Mouse (Mus musculus): ENCODE results near the gene Lrrtm4. TPM values are rescaled to one million over a fixed set of nuclear protein-coding genes. Genes with fewer than 3 reads are reported as not detected.

Gene Lrrtm4
- total RNA-seq (2021), result 3.7 and 3.9 TPM in 2 replicates
- long read RNA-seq, experiment 1, full-length matches to known transcripts, result 2 of 2 reads
- long read RNA-seq, experiment 1, partial matches to known transcripts, result 0 of 2 reads
- long read RNA-seq, experiment 1, other reads (novel, unspliced or antisense), result 0 of 2 reads
- long read RNA-seq, experiment 2, full-length matches to known transcripts, result 4 of 5 reads
- long read RNA-seq, experiment 2, partial matches to known transcripts, result 1 of 5 reads
- long read RNA-seq, experiment 2, other reads (novel, unspliced or antisense), result 0 of 5 reads

DNA sequence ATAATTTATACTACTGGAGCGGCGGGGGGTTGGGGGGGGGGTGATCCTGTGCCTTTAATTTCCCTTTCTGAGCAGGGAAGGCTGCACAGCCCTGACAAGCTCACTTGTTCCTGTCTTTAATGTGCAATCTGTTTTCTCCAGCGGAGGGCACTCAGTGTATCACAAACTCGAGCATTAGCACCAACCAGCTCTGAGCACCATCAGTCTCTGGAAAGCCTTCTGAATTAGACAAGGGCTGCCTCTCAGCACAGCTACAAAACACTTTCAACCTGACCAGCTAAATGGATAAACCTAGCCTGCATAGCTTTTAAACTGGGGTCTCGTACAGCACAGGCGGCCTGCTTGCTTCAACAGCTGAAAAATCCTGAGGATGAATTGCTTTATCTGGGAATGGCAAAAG lies at the start of gene Lrrtm4:
TSS of gene Lrrtm4 (plus strand) at position 113 of the 400 bp plus-strand sequence.
- DNase-seq, result peak; percentile 16

DNA sequence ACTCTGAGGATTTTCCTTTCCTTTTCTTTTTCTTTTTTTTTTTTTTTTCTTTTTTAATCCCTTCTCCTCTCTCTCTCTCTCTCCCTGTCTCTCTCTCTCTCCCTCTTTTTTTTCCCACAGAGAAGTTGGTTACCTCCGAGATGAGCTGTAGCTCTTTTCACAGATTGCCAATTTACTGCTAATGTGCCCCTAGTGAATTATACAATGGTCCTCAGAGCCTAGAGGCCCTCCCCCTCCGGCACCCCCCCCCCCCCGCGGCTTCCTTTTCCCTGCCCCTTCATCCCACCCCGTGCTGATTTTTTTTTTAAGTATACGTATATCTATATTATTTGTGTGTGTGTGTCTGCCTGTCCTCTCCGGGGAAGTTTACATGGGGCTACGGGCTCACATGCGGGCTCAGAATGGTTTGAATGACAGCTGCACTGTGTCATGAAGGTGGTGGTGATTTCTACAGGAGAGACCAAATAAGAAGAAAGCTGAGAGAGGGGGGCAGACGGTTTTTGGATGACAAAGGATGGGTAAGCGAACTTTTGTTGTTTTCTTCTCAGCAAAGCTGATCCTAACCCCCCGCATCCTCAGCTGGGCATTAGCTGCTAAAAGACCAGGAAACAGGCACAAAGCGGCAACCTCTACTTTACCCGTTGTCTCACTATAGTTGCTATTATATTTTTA lies 648 bp downstream of the Lrrtm4 start:
- DNase-seq, result no peak

GRCm38 (mm10) chr6:80019861-80020230 lies 1.2 kb downstream of the Lrrtm4 start:
- no peak for DNase-seq

GRCm38 (mm10) chr6:80056849-80057248 lies 38.2 kb downstream of the Lrrtm4 start:
- no peak for DNase-seq

GRCm38 (mm10) chr6:80078001-80078400 lies 59.3 kb downstream of the Lrrtm4 start:
- DNase-seq, result no peak

DNA sequence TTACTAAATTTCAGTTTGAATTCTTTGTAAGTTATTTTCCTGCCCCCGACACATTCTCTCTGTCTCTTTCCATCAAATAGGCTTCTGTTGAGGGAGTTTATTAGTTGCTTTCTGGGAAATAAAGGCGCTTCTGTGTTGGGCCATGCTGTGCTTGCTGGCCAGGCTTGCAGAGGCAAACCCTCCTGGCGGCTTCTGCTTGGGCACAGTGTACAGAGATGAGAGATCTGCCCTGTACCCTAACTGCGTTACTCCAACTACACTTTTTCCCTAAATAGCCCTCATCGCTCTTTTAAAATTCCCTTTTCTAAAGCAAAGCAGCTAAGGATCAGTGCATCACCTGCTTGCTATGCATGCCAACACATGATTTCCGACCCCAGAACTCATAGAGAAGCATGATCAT lies 60.6 kb downstream of the Lrrtm4 start:
- DNase-seq, result no peak

DNA sequence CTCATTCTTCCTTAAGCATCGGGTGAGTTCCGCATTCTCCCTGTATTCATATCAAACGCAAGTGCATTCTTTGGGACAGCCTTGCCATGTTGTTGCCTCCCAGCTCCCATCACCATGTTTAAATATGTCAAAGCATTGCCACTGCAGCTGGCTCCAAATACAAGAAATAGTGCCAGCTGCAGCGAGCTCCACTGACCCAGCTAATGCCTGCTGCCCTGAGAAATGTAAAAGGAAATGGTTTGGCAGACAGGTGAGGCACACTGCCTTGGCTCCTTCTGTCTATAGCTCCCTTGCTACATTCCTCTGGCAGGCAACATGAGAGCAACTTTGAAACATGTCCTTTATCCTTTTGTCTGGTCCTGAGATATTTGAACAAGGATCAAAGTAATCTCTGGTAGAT lies 76.2 kb downstream of the Lrrtm4 start:
- DNase-seq, result no peak

DNA sequence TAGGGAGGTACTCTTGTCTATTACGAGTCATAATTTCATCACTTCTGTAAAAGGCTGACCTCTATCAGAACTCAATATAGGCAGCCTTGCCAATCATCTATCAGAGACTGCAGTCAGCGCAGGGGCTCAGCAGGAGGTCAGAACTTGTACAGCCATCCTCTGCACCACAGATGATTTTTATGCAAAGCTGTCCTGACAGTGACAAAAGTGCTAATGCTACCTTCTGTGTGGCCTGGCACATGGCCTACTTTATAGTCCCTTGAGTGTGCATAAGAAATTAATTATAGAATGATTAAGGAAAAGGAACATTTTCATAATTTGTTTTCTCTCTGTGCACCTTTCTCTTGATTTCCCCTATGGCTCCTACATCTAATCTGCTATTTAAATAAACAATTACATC lies 86.7 kb downstream of the Lrrtm4 start:
- DNase-seq, result no peak

DNA sequence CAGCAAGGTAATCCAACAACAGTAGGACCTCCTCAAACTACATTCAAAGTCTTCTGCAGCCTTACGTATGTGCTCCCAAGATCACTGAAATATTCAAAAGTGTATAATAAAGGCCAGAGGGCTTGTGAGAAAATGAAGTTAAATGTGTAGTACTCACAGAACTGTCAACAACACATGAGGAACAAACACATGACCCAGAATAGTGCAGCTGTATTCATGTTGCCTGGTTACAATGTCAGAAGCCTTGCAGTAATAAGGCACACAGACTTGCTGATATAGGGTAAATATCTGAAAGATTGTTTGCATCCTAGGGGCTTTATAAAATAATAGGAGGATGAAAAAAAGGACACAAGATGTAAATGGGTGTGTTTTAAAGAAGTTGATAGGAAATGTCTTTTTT lies 87.2 kb downstream of the Lrrtm4 start:
- DNase-seq, result no peak

GRCm38 (mm10) chr6:80126419-80126818 lies 107.7 kb downstream of the Lrrtm4 start:
- DNase-seq, result no peak

DNA sequence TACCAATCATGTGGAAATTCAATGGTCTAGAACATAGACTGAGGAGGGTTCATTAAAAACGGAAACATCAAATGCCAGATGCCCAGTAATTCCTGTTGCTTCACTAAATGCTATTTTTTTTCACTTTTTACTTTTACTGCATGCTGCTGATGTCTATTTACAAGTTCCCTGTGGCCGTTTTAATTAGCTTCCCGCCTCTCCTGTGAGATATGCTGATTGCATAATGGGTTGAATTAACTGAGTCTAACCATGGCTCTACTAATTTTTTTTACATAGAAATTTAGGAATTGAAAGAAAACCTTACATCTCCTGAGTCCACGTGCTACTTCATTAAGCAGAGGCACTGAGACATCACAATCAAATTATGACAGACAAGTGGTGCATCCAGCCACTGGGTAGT lies 143.9 kb downstream of the Lrrtm4 start:
- DNase-seq, result no peak

DNA sequence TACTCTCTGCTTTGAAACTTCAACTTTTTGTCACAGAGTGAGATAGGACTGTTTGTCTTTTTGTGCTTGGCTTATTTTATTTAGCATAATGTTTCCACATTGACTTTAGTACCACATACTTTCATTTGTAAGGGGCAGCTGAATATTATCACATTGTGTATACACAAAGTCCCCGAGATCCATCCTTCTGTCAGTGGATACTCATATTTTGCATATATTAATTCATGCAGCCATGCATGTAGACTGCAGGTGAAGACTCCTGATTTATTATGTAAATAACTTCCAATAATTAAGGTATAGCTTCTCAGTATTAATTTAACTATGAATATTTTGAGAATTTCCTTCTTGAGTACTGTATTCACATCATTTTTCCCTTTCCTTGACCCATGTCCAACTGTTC lies 163.2 kb downstream of the Lrrtm4 start:
- no peak for DNase-seq

GRCm38 (mm10) chr6:80182353-80182752 lies 163.7 kb downstream of the Lrrtm4 start:
- DNase-seq, result no peak

GRCm38 (mm10) chr6:80185489-80186113 lies 166.9 kb downstream of the Lrrtm4 start:
- DNase-seq, result no peak

GRCm38 (mm10) chr6:80186791-80187190 lies 168.1 kb downstream of the Lrrtm4 start:
- DNase-seq, result no peak

- no peak for DNase-seq
Measured at GRCm38 (mm10) chr6:80209476-80209875, 190.8 kb downstream of the Lrrtm4 start.

DNA sequence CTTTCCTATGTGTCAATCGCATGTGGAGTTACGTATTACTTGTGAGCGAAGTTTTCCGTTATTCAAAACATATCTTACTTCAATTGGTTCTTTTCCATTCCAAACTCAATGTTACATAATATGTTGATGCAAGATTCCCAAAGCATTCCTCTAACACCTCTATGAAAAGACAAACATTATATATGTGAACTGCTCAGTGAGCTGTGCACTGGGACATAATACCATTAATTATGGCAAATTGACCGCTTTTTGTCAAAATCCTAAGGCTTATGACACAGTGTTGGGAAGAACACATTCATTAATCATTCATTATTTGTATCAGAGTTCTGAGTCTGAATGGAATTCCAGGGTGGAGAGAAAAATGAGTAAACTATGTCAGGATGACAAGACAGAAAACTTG lies 191.6 kb downstream of the Lrrtm4 start:
- DNase-seq, result no peak

DNA sequence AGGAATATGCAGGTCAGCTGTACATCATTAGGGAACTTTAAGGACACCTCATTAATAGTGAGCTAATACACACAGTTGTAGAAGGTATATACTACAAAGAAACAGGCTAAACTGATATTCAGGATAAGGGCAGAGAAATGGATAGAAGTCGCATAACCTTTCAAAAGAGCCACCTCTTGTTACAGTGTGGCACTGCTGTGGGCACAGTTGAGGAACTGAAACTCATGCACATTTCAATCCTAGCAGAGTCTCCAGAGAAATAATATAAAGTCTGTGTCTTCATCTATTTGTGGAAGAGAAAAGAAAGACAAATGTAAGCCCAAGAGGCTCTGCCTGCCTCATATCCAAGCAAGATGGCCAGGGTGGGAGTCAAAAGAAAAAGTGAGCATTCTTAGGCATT lies 242.9 kb downstream of the Lrrtm4 start:
- no peak for DNase-seq

DNA sequence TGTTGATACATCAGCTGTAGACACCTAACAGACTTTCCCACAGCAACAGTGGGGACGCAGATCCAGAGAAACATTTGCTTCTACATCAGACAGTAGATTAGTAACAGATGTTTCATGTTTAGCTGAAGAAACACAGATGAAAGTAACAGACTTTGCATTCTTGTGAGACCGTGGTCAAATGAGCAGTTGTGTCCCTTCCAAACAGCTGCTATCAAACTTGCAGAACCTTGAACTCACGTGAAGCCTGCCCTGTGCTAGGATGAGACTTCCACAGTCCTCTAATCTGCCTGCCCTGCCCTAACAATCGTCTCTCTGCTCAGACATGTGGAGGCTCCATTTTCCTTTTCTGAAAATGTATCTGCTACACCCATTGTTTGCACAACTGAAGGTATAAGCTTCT lies 245.3 kb downstream of the Lrrtm4 start:
- no peak for DNase-seq

GRCm38 (mm10) chr6:80264584-80264983 lies 245.9 kb downstream of the Lrrtm4 start:
- DNase-seq, result no peak

DNA sequence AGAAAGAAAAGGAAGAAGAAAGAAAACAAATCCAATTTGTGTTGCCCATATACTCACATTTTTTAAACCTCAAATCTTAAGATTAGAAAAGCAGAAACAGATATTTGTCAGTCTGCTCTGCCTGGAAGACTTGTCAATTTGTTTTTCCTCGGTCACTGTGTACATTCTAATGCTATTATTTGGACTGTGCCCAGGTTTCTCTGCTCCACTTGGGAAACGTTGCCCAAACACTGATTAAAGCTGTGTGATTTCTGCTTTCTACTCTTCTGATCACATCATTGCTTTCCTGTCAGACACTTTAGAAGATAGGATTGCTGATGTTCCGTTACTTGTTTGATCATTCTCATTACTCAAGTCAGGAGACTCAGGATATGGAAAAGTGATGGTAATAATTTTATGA lies 247.1 kb downstream of the Lrrtm4 start:
- DNase-seq, result no peak

- DNase-seq, result no peak
Measured at GRCm38 (mm10) chr6:80286968-80287367, 268.3 kb downstream of the Lrrtm4 start.

- no peak for DNase-seq
Measured at GRCm38 (mm10) chr6:80301871-80302270, 283.2 kb downstream of the Lrrtm4 start.

DNA sequence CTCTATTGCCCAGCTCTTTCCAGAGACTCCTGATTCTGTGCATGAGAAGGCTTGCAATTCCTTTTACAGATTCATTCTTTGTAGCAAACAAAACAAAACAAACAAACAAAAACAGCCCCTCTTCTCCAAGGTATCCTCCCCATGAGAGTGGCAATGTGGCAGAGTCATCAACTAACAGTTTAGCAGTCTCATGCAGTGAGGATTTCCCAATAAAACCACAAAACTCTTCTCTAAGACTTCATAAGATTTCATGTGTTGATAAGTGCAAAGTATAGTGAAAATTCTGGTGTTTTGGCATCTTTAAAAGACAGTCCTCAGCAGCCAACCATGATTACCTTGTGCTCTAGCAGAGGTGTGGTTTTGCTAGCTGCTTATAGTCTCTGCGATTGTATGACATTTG lies 284.9 kb downstream of the Lrrtm4 start:
- DNase-seq, result no peak
